Mouse (Mus musculus): ENCODE measurements around the gene Ccdc115.

DNA sequence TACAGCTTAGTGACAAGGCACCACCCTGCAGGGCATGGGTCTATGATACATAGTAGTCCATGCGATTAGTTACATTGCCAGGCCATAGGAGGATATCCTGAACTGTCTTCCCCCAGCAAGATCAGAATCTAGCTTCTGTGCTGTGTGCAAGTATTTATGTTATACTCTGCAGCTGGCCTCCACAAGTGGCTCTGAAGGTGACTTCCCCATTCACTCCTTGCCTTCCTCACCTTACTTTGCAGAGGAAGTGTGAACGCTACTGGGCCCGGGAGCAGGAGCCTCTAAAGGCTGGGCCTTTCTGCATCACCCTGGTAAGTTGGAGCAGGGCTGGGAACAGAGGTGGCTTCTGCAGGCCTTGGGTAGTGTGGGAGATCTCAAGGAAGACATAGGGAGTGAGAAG, 28.6 kb upstream of the Ccdc115 start:
- no peak for TF ChIP-seq EP300 (optimal IDR thresholded peaks at IDR 0.05)
- no peak for TF ChIP-seq CTCF (IDR thresholded peaks at IDR 0.05; ENCODE audit: low read depth)

Measured in stomach, postnatal 0 days (tissue).